Mouse (Mus musculus): ENCODE measurements at regions not wholly inside any gene's neighbourhood (a gene's known extent, or its start where the extent isn't known, plus 50 kb on each side); places are given as distances from the start of the nearest gene placed in this dataset.

- DNase-seq: peak; percentile 53
- intact Hi-C loops (cut with DNase I): no loop called here
These were observed 188.9 kb upstream of the Npy start for GRCm38 (mm10) chr6:49633470-49634095.

- peak; percentile 9 for DNase-seq
These were observed 184.9 kb upstream of the Npy start for GRCm38 (mm10) chr6:49637654-49638053.

GRCm38 (mm10) chr6:49641256-49641655 is 181.3 kb upstream of the Npy start:
- no peak for DNase-seq
- intact Hi-C loops (cut with DNase I): no loop called here

More at GRCm38 (mm10) chr6:49637654-49638053, 184.9 kb upstream of the Npy start:
- intact Hi-C loops (cut with DNase I): no loop called here

DNA sequence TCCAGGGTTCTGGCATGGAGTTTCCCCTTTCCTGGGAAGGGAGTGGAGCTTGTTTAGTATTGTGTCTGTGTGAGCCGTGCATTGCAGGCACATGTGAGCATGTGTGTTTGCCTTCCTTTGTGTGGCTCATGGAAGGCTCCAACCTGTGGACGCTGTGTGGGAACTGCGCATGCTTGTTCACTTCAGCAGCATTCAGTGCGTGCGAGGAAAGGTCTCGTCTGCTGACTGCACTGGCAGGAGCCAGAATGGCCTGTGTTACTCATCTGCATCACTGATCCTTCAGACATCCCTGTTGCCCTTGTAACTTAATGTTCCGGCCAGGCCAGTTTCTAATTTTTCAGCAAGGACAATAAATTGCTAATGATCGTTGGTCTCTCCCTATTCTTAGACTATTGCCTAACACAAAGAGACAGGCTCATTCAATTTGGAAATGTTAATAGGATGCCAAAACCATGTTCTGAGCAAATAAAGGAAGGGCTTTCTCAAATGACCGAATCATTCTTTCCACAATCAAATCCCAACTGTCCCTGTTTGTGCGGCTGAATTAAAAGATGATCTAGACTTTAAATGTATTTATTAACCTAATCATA is 167.9 kb upstream of the Npy start:
- intact Hi-C loops (cut with DNase I): no loop called here
- DNase-seq: no peak

DNA sequence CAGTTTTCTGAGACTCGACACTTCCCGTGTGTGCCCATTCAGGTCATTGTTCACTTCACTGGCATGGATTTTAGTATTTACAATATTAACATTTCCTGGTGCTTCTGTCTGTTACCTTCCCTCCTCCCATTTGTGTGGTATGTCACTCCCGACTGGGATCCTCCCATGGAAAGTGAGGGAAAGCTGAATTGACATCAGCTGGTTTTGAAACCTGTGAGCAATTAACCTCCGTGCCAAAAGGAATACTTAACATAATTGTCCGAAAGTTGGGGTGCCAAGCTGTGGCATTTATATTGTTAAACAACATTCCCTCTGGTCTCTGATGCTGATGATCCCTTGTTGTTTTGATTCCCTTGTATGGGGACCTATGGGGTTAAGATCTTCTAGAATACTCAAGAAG is 167.3 kb upstream of the Npy start:
- DNase-seq: no peak
- intact Hi-C loops (cut with DNase I): no loop called here

- no peak for DNase-seq
- intact Hi-C loops (cut with DNase I): no loop called here
These were observed 165.9 kb upstream of the Npy start for GRCm38 (mm10) chr6:49656359-49657280.

DNA sequence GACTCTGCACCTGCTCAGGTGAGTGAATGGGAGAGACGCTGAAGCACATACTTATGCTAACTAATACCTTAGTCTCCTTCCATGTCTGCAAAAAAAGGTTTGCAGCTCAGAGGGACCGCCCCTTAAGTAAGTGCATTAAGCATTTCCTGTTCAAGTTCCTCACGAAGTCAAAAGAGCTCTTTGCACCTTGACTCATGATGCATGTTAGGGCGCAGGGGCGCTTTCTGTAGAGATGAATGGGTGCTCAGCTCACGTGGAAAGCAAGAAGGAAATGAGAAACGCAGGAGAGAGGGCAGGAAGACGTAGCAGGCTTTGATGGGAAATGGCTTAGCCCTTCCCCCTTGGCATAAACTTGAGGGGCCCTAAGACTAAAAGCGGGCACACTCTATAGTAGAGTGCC is 164.5 kb upstream of the Npy start:
- no peak for DNase-seq
- intact Hi-C loops (cut with DNase I): no loop called here

DNA sequence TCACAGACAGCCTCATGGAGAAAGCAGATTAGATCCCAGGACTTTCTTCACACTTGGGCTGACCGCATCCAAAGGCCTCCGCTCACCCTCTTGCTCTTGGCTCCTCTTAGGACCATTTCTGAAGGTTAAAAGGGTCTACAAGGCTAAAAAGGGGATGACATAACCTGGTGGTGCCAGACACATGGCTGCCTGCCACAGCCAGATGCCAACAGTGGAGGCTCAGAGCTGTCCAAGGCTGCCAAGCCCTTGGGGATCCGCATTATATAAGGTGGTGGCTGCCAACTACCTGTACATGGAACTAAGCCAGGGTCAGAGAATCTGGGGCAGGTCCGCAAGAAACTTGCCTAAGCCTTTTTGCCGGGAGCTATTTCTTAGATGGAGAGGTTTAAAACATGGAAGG is 151.5 kb upstream of the Npy start:
- peak; percentile 43 for DNase-seq
- intact Hi-C loops (cut with DNase I): no loop called here

- DNase-seq: no peak
- intact Hi-C loops (cut with DNase I): no loop called here
These were observed 150.6 kb upstream of the Npy start for GRCm38 (mm10) chr6:49671912-49672311.

DNA sequence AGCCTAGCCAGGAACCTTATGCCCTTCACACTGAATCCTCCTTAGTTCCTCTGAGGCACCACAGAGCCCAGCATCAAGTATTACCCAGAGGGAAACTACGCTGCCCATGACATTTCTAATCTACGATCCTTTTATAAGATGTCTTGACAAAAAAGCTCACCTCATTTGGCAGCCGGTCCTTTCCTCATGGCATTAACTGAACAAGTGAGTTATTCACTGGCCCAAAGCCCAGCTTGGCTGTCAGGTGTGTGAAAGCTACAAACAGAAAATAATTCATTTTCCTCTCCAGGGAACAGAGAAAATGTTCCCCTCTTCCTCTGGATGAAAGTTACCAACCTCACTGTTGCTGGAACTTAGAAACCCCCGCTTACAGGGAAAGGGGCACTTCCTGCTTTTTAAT is 135.7 kb upstream of the Npy start:
- no peak for DNase-seq
- intact Hi-C loops (cut with DNase I): no loop called here

DNA sequence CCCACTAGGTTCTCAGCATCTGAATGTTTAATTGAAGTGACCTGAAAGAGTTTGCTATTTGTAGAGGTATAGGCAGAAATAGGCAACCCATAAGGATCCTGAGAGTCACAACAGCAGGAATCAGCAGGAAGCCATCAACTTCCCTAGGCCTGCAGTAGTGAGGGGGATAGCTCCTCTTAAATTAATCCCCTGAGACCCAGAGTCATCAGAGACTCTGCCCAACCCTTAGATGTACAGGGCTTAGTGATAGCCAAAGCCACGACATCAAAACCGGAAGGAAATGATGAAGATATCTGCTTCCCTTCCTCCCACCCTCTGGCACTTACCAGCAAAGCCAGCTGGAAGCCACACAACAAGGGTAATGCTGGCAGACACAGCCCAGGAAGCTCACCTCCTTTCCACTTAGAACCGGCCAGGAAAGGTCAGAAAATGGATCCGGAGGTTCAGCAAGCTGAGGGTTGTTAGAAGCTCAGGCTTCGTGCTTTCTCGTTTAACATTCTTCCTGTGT is 130.4 kb upstream of the Npy start:
- intact Hi-C loops (cut with DNase I): no loop called here
- DNase-seq: no peak

DNA sequence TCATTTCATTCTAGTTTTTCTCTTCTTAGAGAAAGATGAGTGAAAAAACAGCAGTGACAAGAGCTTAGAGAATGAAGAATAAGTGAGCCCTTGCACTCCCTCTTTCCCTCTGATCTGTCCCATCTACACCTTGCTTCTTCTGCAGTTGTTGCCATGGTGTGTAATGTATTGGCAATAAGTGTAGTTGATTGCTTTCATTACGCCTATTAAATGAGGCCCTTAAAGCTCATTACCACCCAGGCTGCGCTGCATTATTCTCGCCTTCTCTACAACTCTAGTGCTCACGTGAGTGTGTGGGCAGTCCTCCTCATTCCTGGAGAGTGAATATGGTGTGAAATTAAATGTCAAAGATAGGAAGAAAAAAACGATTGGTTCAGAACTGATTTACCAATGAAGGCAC is 127.7 kb upstream of the Npy start:
- intact Hi-C loops (cut with DNase I): no loop called here
- no peak for DNase-seq

GRCm38 (mm10) chr6:49696990-49697389 is 125.5 kb upstream of the Npy start:
- DNase-seq: no peak
- intact Hi-C loops (cut with DNase I): no loop called here

DNA sequence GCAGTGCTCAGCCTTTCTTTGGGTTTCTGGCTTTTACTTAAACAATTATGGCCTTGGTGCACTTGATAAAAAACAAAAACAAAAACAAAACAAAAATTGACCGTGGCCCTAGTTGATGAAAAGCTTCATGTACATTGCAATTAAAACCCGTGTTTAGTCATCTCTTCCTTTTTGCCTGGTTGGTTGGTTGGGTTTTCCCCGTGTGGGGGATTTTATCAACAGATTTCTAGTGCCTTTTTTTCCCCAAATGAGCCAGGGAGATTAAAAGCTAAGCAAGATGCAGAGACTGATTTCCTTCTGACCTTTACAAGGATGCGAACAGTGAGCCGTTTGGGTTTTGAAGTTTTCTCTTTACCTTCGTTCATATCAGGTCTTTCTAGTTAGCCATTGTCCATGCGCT is 121.1 kb upstream of the Npy start:
- DNase-seq: no peak
- intact Hi-C loops (cut with DNase I): no loop called here

GRCm38 (mm10) chr6:49712980-49713379 is 109.5 kb upstream of the Npy start:
- no peak for DNase-seq

GRCm38 (mm10) chr6:49716520-49716919 is 106.0 kb upstream of the Npy start:
- DNase-seq: no peak
- intact Hi-C loops (cut with DNase I): no loop called here

More at GRCm38 (mm10) chr6:49712980-49713379, 109.5 kb upstream of the Npy start:
- intact Hi-C loops (cut with DNase I): no loop called here

- intact Hi-C loops (cut with DNase I): no loop called here
These were observed 105.6 kb upstream of the Npy start for GRCm38 (mm10) chr6:49716945-49717344.

DNA sequence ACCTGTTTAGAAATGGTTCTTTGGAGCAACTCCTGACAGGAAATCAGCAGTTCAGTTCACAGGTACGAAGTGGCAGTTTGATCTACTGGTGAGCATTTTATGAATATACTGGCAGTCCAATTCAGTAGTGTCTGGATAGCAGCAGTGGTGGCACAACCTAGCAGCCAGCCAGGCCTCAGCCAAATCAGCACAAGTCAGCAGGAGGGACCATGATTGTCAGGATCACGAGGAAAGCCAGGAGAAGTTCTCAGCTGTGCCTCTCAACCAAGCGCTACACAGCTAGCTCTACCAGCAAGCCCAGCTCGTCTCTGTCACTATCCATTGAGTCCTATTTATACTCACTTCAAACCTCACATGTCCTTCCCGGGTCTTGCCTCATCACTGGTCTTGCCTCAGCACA is 89.3 kb upstream of the Npy start:
- no peak for DNase-seq
- intact Hi-C loops (cut with DNase I): no loop called here

More at GRCm38 (mm10) chr6:49716945-49717344, 105.6 kb upstream of the Npy start:
- DNase-seq: no peak

DNA sequence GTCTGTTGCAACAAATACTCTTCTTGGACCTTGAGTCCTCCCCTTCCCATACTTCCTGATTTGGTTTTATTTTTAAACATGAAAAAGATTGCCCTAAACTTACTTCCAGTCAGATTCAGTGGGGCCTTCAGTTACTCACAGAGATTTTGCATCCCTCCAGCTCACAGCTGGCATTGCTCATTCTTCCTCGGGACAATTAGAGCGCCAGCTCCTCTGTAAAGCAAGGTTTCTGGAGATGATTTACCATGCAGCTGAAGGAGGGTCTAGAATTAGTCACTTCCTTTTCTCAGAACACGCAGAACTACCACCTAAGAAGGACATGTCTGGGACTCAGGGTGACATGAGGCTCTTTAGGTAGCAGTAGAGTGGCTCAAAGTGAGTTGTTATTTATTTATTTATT is 79.4 kb upstream of the Npy start:
- intact Hi-C loops (cut with DNase I): no loop called here
- no peak for DNase-seq

DNA sequence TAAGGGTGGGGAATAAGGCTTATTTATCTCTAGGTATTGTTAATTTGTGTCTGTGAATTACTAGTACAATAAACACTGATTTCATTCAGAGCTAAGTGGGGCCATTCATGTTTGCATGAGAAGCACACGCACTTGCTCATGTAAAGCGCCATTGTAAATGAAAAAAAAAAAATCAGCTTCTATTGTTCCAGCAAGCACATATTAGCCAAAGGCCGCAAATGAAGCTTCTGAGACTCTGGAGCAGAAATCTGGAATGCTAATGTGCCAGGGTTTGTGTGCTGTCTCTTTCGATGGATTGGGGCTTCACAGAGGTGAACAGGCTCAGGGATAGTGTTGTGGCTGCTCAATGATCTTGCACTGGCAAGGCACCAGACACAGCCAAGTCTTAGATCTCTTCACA is 77.2 kb upstream of the Npy start:
- intact Hi-C loops (cut with DNase I): no loop called here
- no peak for DNase-seq

- intact Hi-C loops (cut with DNase I): no loop called here
- no peak for DNase-seq
These were observed 72.0 kb upstream of the Npy start for GRCm38 (mm10) chr6:49750544-49750943.

DNA sequence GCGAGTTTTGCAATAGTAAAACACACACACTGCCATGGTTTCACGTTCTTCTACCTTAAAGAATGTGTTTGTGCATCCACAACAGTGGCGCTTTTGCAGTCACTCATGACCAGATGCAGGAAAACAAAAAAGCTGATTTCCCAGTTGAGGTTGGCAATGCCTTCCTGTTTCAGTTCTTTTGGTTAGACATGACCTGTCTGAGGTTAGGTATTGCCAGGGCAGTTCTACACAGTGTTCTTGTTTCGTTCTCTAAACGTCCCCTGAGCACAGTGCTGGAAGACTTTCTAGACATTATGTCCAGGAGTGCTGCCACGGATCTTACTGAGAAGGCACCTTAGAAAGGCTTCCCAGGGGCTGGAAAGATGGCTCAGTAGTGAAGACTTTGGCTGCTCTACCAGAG is 62.9 kb upstream of the Npy start:
- no peak for DNase-seq
- intact Hi-C loops (cut with DNase I): no loop called here

All from left cerebral cortex, postnatal 4 days (tissue).